Mouse (Mus musculus) heart, postnatal 0 days (tissue): Measurements from ENCODE around the gene Grb7. TPM values are rescaled to one million over a fixed set of nuclear protein-coding genes. Genes with fewer than 3 reads are reported as not detected.

Experiments
- ATAC-seq: fragments of 200-750 bp; cut with Nextera tagmentation; 2 replicates; pipeline ENCODE4 v1.8.0; 2017; ENCODE audit warnings: low read depth, moderate number of reproducible peaks, moderate library complexity; ENCODE audit not compliant: insufficient read depth
- DNase-seq: peaks from one replicate; pipeline ENCODE4 v3.0.0-alpha.2; 2016; ENCODE audit warnings: low spot score
- H3K27ac ChIP-seq: fragments of 300-500 bp; sonication (generic); 2 replicates; pipeline ENCODE4 v1.5.1; 2014; ENCODE audit warnings: low read depth, mild to moderate bottlenecking
- H3K27me3 ChIP-seq: fragments of 300-500 bp; sonication (generic); 2 replicates; pipeline ENCODE4 v1.6.1; 2014; ENCODE audit warnings: low read length, mixed read lengths; ENCODE audit not compliant: control insufficient read depth, insufficient read depth
- H3K36me3 ChIP-seq: fragments of 300-500 bp; sonication (generic); replicated peaks from 2 replicates; pipeline ENCODE4 v1.6.1; 2014; ENCODE audit warnings: low read length, mixed read lengths; ENCODE audit not compliant: control insufficient read depth, insufficient read depth
- H3K4me1 ChIP-seq: fragments of 300-500 bp; sonication (generic); 2 replicates; pipeline ENCODE4 v1.6.1; 2014; ENCODE audit warnings: antibody characterized with exemption; ENCODE audit not compliant: control insufficient read depth, insufficient read depth
- H3K4me2 ChIP-seq: fragments of 300-500 bp; sonication (generic); 2 replicates; pipeline ENCODE4 v1.6.1; 2014; ENCODE audit warnings: low read depth, mild to moderate bottlenecking, low read length, moderate library complexity
- H3K4me3 ChIP-seq: fragments of 300-500 bp; sonication (generic); 2 replicates; pipeline ENCODE4 v1.5.1; 2014; ENCODE audit warnings: low read depth, low read length
- H3K9ac ChIP-seq: fragments of 300-500 bp; sonication (generic); replicated peaks from 2 replicates; pipeline ENCODE4 v1.6.1; 2014; ENCODE audit warnings: low read depth, low read length, mixed read lengths
- H3K9me3 ChIP-seq: fragments of 300-500 bp; sonication (generic); replicated peaks from 2 replicates; pipeline ENCODE4 v1.6.1; 2016; ENCODE audit warnings: low read length; ENCODE audit not compliant: control insufficient read depth
- CTCF ChIP-seq: IDR thresholded peaks from 2 replicates; pipeline ENCODE4 v1.5.1; 2016; ENCODE audit warnings: antibody characterized with exemption, control low read depth, low read depth
- EP300 ChIP-seq: IDR thresholded peaks from 2 replicates; pipeline ENCODE4 v1.6.1; 2016; ENCODE audit warnings: antibody characterized with exemption, low read depth
- WGBS: fragments of 180-500 bp; shearing (Covaris S2); extraction: QIAGEN DNeasy Blood & Tissue Kit; methylation state at CpG from one replicate; pipeline ENCODE4 v1.1.7; 2014; 5-methylcytosine and 5-hydroxymethylcytosine counted together
- polyA plus RNA-seq: library from polyadenylated mRNA; unstranded; fragments of >200 nt; fragmentation: Nextera tagmentation; extraction: Ambion mirVana; gene quantifications from 2 replicates; pipeline ENCODE4 v1.2.1, GENCODE M21; 2015
- total RNA-seq: library from RNA; depleted of rRNA; stranded (reverse); fragments of >200 nt; gene quantifications from 2 replicates; pipeline ENCODE4 v1.2.3, GENCODE M21; 2014; ENCODE audit warnings: low replicate concordance

Gene Grb7
- total and polyA plus RNA-seq, 2 experiments from 2014 or later = 0.15 to 0.92 TPM

- 13% methylated on average over 10 of the region's 10 CpGs for WGBS
- ATAC-seq (no peak), DNase-seq (peak; percentile 50)
- Histone ChIP-seq H3K9ac (0 out of 2 replicates have a peak overlapping the region, but pooled peaks have one; percentile 15), H3K9me3 (no peaks in the 10 kb centered on the region), H3K27me3 (no peaks in the 10 kb centered on the region), H3K4me1 (peaks cover 29% of the 10 kb centered on the region), H3K27ac (0 out of 2 replicates have a peak overlapping the region, but pooled peaks have one; percentile 1), H3K4me3 (0 out of 2 replicates have a peak overlapping the region, but pooled peaks have one; percentile 1), H3K36me3 (no peaks in the 10 kb centered on the region), H3K4me2 (peak overlapping the region; percentile 31)
- TF ChIP-seq CTCF = no peak
- no peak for TF ChIP-seq EP300
These were observed 36.8 kb upstream of the Grb7 start for GRCm38 (mm10) chr11:98409341-98409822.

- peak within 1 kb of the TSS; percentile 91 for H3K27ac ChIP-seq
- H3K4me2 ChIP-seq = peak within 1 kb of the TSS; percentile 88
- no peaks in the 10 kb centered on the region for H3K27me3 ChIP-seq
- no peaks in the 10 kb centered on the region for H3K9me3 ChIP-seq
- TF ChIP-seq CTCF (no peak), EP300 (no peak; the same call in 1 of the 2 replicates)
- ATAC-seq (peak; percentile 88), DNase-seq (peak; percentile 81)
- H3K9ac ChIP-seq = peak within 1 kb of the TSS; percentile 86
- H3K4me1 ChIP-seq = peaks cover 29% of the 10 kb centered on the region
- H3K36me3 ChIP-seq = no peaks in the 10 kb centered on the region
- H3K4me3 ChIP-seq = peak within 1 kb of the TSS; percentile 88
- under 1% methylated on average over 25 of the region's 49 CpGs for WGBS
These were observed 33.9 kb upstream of the Grb7 start, which contains the start of gene Erbb2 for GRCm38 (mm10) chr11:98412273-98412796. Gene Erbb2 (plus strand): TSS chr11:98412470.

- Histone ChIP-seq H3K27me3 (no peaks in the 10 kb centered on the region), H3K36me3 (no peaks in the 10 kb centered on the region), H3K4me1 (peaks cover 29% of the 10 kb centered on the region), H3K27ac (peak overlapping the region; percentile 91), H3K4me3 (peak overlapping the region; percentile 88), H3K9ac (peak overlapping the region; percentile 86), H3K9me3 (no peaks in the 10 kb centered on the region), H3K4me2 (peak overlapping the region; percentile 88)
- ATAC-seq = peak; percentile 34
- 0% methylated on average over 32 of the region's 40 CpGs for WGBS
- no peak for DNase-seq
- TF ChIP-seq EP300 (no peak), CTCF (no peak)
These were observed 33.3 kb upstream of the Grb7 start for GRCm38 (mm10) chr11:98412797-98413301.

- Histone ChIP-seq H3K9me3 (no peaks in the 10 kb centered on the region), H3K4me1 (peaks cover 36% of the 10 kb centered on the region), H3K4me3 (peak overlapping the region; percentile 88), H3K36me3 (no peaks in the 10 kb centered on the region), H3K27me3 (no peaks in the 10 kb centered on the region), H3K9ac (peak overlapping the region; percentile 86), H3K4me2 (peak overlapping the region; percentile 88), H3K27ac (peak overlapping the region; percentile 91; the same call in 1 of the 2 replicates)
- no peak for ATAC-seq
- WGBS = 17% methylated on average over 7 of the region's 7 CpGs
- no peak for DNase-seq
- no peak for TF ChIP-seq CTCF
- TF ChIP-seq EP300 = no peak
These were observed 32.5 kb upstream of the Grb7 start for GRCm38 (mm10) chr11:98413731-98414130.

- H3K4me3 ChIP-seq = peak overlapping the region; percentile 88
- 0 out of 2 replicates have a peak, but pooled peaks cover 4% of the 10 kb centered on the region for H3K36me3 ChIP-seq
- DNase-seq (no peak), ATAC-seq (no peak)
- no peaks in the 10 kb centered on the region for H3K27me3 ChIP-seq
- H3K27ac ChIP-seq = 0 out of 2 replicates have a peak overlapping the region, but pooled peaks have one; percentile 91
- peak overlapping the region; percentile 88 for H3K4me2 ChIP-seq
- peaks cover 33% of the 10 kb centered on the region for H3K4me1 ChIP-seq
- peak overlapping the region; percentile 86; the same call in 1 of the 2 replicates for H3K9ac ChIP-seq
- 19% methylated on average over 2 of the region's 2 CpGs for whole genome bisulfite sequencing
- H3K9me3 ChIP-seq = no peaks in the 10 kb centered on the region
- TF ChIP-seq EP300 (no peak), CTCF (no peak)
These were observed 32.0 kb upstream of the Grb7 start for GRCm38 (mm10) chr11:98414162-98414561.
